Mouse (Mus musculus) MEL-GATA-1-ER (cell line): ENCODE results near the gene Mvd.
A peak's percentile ranks its signal among the peaks of the same experiment; 100 is the strongest.

Experiments
- DNase-seq: peaks from one replicate; pipeline ENCODE4 v3.0.0-alpha.2; 2012; ENCODE audit warnings: low read depth; ENCODE audit errors: extremely low read depth

Gene Mvd

GRCm38 (mm10) chr8:122428163-122428562 is 15.1 kb downstream of the Mvd start:
- peak; percentile 46 for DNase-seq

DNA sequence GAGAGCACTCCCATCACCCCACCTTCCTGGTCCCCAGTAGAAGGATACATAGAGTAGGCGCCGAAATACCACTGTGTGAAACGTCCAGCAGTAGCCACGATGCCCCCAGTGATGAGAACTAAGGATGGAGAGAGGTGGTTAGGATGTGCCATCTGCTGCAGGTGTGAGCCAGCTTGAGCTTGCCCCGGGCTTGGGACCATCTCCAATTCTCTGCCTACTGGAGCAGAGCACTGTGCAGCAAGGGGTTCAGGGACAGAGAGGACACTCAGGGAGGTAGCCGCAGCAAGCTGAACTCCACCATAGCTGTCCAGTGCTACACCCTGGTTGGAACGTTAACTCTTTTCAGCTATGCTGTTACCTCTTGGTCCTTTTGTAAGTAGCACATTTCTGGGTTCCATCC is 15.6 kb downstream of the Mvd start:
- no peak for DNase-seq

DNA sequence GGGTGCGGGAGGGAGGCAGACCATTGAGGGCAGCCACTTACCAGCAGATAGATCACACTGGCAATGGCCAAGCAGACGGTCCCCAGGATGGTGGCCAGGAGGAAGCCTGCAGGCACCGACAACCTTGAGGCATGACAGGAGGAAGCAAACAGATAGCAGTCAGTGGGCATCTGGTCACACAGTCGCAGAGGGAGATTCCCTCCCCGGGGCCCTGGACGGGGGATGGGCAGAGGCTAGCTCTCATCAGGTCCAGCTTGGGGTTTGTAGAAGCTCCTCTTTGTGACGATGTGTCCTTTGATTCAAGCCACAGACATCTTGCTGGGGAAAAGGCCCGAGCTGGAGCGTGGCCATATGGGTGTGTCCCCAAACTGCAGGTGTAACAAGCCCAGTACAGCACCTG is 17.1 kb downstream of the Mvd start:
- DNase-seq = no peak

DNA sequence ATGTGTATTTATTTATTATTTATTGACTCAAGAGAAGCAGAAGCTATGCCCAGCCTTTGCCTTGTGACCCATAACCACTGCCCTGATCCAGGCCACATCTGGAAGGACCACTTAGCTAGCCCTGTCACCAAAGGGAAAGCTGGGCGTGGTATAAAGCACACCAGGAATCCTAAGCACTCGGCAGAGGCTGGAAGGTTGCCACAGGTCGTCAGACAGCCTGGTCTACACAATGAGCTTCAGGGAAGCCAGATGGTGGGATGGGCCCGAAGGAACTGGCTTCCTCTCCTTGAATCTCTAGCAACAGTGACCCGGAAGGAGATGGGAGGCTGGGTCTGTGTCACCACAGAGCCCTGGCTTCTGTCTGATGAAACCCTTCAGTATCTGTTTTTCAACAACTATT is 19.6 kb downstream of the Mvd start:
- DNase-seq = no peak

GRCm38 (mm10) chr8:122423217-122423616 is 20.0 kb downstream of the Mvd start:
- no peak for DNase-seq

- DNase-seq = no peak
Measured at GRCm38 (mm10) chr8:122421376-122422070, 21.7 kb downstream of the Mvd start, which contains the start of gene Il17c. Gene Il17c, plus strand, starts transcription at chr8:122422020.

DNA sequence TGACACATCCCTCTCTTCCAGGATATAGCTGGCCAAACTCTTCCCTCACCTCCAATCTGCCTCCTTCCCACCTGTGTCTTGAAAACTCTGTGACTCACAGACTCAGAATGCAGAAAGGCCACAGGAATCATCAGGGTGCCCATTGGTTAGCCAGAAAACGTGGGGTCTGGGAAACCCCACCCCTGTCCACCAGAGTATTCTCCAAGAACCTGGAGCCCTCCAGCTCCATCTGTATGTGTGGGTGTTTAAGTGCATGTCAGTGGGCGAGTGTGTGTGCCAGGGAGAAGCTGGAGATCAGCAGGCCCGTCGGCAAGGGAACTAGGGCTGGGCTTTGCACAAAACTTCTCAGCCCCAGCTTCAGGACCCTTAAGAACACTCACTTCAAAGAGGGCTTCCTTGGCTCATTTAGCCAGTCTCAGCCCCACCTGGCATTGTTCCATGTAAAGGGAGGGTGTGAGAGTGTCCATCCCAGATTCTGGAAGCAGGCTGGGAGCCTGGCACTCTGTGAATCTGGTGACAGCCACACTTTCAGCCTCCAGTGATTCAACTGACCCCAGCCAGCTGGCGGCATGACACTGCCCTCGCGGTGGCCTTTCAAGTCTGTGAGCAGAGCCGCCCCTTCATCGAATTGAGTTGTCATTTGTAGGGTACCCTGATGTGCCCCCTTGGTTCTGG is 23.2 kb downstream of the Mvd start:
- DNase-seq = no peak

- peak; percentile 47 for DNase-seq
Measured at GRCm38 (mm10) chr8:122415554-122415953, 27.7 kb downstream of the Mvd start.

- DNase-seq = no peak
Measured at GRCm38 (mm10) chr8:122414311-122414710, 28.9 kb downstream of the Mvd start.

DNA sequence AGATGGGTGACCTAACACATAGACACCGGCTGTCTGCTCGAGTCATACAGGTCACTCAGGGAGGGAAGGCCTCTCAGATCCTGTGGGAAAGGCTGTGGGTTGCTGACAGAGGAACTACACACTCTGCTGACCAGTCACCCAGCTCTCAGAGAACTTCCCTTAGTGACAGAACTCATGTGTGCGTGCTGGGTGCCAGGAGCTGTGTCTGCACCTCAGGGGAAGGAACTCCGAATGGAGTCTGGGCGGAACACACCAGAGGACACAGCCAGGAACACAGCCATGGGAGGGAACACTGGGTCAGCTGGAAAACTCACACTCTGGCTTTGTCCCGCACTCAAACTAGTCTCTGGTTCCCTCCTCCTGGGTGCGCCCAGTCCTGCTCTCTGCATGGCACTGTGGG is 35.5 kb downstream of the Mvd start:
- DNase-seq = no peak

DNA sequence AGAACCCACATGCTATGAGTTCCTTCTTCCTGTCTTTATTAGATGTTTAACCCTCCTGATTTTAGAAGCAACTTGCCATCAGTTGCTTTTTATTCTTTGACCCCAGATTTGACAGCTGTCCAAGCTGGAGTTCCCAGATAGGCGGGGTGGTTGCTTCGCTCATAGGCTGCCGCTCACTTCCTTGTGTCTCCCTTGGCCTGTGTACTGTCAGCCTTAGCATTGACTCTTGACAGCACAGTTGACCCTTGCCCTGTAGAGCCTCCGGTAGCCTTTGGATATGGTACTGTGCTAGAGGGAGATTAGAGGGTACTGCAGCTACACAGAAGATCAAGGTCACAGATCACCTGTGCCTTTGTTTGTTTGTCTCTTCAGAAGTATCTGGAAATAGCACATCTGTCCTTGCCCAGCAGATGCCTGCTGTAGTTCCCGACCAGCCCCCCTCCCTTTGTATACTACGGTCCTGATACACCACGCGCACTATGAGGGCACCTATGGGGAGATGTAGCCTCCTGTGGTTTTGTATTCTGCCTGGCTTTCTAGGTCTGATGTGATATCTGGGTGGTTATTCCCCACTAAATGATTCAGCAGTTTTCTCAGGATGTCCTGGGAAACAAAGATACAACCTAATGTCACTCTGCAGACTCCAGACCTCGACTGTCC is 37.9 kb downstream of the Mvd start:
- peak; percentile 33 for DNase-seq

- DNase-seq = no peak
Measured at GRCm38 (mm10) chr8:122398186-122398585, 45.0 kb downstream of the Mvd start.

DNA sequence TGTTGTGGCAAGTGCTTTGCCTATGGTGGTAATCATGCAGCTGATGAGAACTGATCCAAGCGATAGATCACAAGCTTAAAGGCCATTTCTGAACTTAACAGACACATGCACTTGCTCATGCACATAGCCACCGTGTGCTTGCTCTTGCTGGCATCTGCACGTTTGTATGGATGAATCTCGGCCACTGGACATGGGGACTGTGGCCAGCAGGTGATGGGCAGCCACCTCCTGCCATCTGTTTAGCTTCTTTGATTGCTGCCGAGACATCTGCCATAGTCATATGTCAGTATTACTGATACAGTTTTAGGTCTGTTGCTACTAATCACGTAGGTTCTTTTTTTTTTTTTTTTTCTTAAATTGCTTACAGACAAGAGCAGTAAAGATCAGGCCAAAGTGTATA is 47.9 kb downstream of the Mvd start:
- DNase-seq = no peak

DNA sequence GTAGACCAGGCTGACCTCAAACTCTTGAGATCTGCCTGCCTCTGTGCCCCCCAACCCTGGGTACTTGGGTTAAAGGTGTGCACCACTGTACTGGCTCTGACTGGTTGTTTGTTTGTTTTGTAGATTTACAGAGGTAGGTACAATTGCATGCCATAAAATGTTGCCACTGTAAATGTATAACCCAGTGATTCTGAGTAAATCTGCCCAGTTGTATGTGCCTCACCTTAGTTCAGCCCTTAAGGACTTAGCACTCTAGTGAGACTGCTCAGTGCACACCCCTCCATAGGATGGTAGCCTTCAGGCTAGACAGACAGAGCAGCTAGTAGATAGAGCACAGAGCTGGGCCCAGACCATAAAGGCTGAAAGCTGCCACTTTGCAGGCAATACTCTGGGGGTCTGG is 49.5 kb downstream of the Mvd start:
- no peak for DNase-seq

GRCm38 (mm10) chr8:122390758-122391157 is 52.5 kb downstream of the Mvd start:
- DNase-seq = no peak

GRCm38 (mm10) chr8:122389357-122389756 is 53.9 kb downstream of the Mvd start:
- DNase-seq = no peak
